Comparison of ENCODE assay signal across 7 mouse cellular contexts in genomic region chr5:113772905-113773519, GRCm38 (mm10). TPM values are rescaled to one million over a fixed set of nuclear protein-coding genes. Genes with fewer than 3 reads are reported as not detected.
DNase-seq lines count a peak whose midpoint lies in the region; ATAC-seq and TF ChIP-seq lines count a peak whose summit lies in the region.

No protein-coding gene starts in this region.

- H3K27me3 ChIP-seq in testis, adult 2 months (ENCODE audit: control insufficient read depth, insufficient read depth, low read length) = no peaks in the 10 kb centered on the region
- no peaks in the 10 kb centered on the region for H3K27me3 ChIP-seq in forebrain, embryonic 10.5 days (ENCODE audit: poor library complexity, severe bottlenecking)
- H3K27me3 ChIP-seq in liver, embryonic 11.5 days (replicated peaks; ENCODE audit: control insufficient read depth, insufficient read depth, low read length) = no peaks in the 10 kb centered on the region
- no peaks in the 10 kb centered on the region for H3K27me3 ChIP-seq in stomach, embryonic 14.5 days (ENCODE audit: control insufficient read depth, insufficient read depth, low read length)

- peak overlapping the region; percentile 94 for H3K4me2 ChIP-seq in liver, embryonic 11.5 days
- H3K4me2 ChIP-seq in stomach, embryonic 14.5 days (replicated peaks; ENCODE audit: low read depth, low read length) = peak overlapping the region; percentile 95

- no peaks in the 10 kb centered on the region for H3K9me3 ChIP-seq in forebrain, embryonic 10.5 days
- no peaks in the 10 kb centered on the region for H3K9me3 ChIP-seq in liver, embryonic 11.5 days (ENCODE audit: control insufficient read depth, low read length)
- H3K9me3 ChIP-seq in stomach, embryonic 14.5 days (ENCODE audit: control insufficient read depth, low read depth, low read length) = no peaks in the 10 kb centered on the region

- no peaks in the 10 kb centered on the region; the same call in 1 of the 2 replicates for H3K4me1 ChIP-seq in testis, adult 2 months (ENCODE audit: control insufficient read depth, insufficient read depth, low read length)
- H3K4me1 ChIP-seq in forebrain, embryonic 10.5 days = peaks cover 40% of the 10 kb centered on the region
- peaks cover 13% of the 10 kb centered on the region for H3K4me1 ChIP-seq in liver, embryonic 11.5 days (replicated peaks; ENCODE audit: control insufficient read depth, insufficient read depth, low read length)
- H3K4me1 ChIP-seq in stomach, embryonic 14.5 days (ENCODE audit: control insufficient read depth, insufficient read depth, low read length) = peaks cover 10% of the 10 kb centered on the region; the same call in 1 of the 2 replicates

- H3K9ac ChIP-seq in liver, embryonic 11.5 days (ENCODE audit: low read depth, low read length) = peak overlapping the region; percentile 70
- peak overlapping the region; percentile 63 for H3K9ac ChIP-seq in stomach, embryonic 14.5 days (replicated peaks; ENCODE audit: low read depth, low read length)

- TF ChIP-seq CTCF in testis, adult 2 months (IDR thresholded peaks at IDR 0.05; ENCODE audit: control insufficient read depth, insufficient read depth, insufficient replicate concordance, low read depth, low read length) = no peak

- 2% methylated on average over 38 of the region's 38 CpGs for WGBS in forebrain, embryonic 10.5 days
- WGBS in liver, embryonic 11.5 days = under 1% methylated on average over 34 of the region's 38 CpGs
- 1% methylated on average over 35 of the region's 38 CpGs for WGBS in stomach, embryonic 14.5 days

- H3K36me3 ChIP-seq in testis, adult 2 months (ENCODE audit: control insufficient read depth, insufficient read depth, low read length) = no peaks in the 10 kb centered on the region; the same call in 1 of the 2 replicates
- H3K36me3 ChIP-seq in forebrain, embryonic 10.5 days (replicated peaks) = peaks cover 57% of the 10 kb centered on the region
- H3K36me3 ChIP-seq in liver, embryonic 11.5 days (ENCODE audit: control insufficient read depth, insufficient read depth, low read length) = peaks cover 14% of the 10 kb centered on the region
- peaks cover 36% of the 10 kb centered on the region for H3K36me3 ChIP-seq in stomach, embryonic 14.5 days (ENCODE audit: control insufficient read depth, insufficient read depth, low read length)

- peak overlapping the region; percentile 90 for H3K4me3 ChIP-seq in testis, adult 2 months (ENCODE audit: control insufficient read depth, low read depth, low read length)
- H3K4me3 ChIP-seq in forebrain, embryonic 10.5 days = peak overlapping the region; percentile 100
- H3K4me3 ChIP-seq in liver, embryonic 11.5 days (ENCODE audit: low read depth, low read length) = peak overlapping the region; percentile 99
- peak overlapping the region; percentile 100 for H3K4me3 ChIP-seq in stomach, embryonic 14.5 days (ENCODE audit: low read depth, low read length)

- ATAC-seq in liver, embryonic 11.5 days (replicated peaks; ENCODE audit: low FRiP score) = peak; percentile 28
- ATAC-seq in stomach, embryonic 14.5 days (ENCODE audit: insufficient number of reproducible peaks, insufficient read depth, low FRiP score, low read depth) = peak; percentile 2; the same call in 1 of the 2 replicates

- TF ChIP-seq POLR2A in testis, adult 2 months (IDR thresholded peaks at IDR 0.05; ENCODE audit: control insufficient read depth, low read depth, low read length) = no peak

- no peak overlapping the region for H3K27ac ChIP-seq in testis, adult 2 months (ENCODE audit: control insufficient read depth, insufficient read depth, low read depth, low read length)
- H3K27ac ChIP-seq in forebrain, embryonic 10.5 days = peak overlapping the region; percentile 97
- peak overlapping the region; percentile 19 for H3K27ac ChIP-seq in liver, embryonic 11.5 days (ENCODE audit: low read depth, low read length)
- H3K27ac ChIP-seq in stomach, embryonic 14.5 days (ENCODE audit: low read length) = peak overlapping the region; percentile 6; the same call in 1 of the 2 replicates

- no peak for DNase-seq in testis, postnatal 14 days (ENCODE audit: low spot score)
- DNase-seq in forebrain, embryonic 10.5 days (ENCODE audit: extremely low spot score, low spot score) = no peak
- DNase-seq in liver, embryonic 11.5 days (ENCODE audit: low spot score) = no peak
- no peak for DNase-seq in cerebellum, postnatal 14 days
- DNase-seq in left cerebral cortex, adult 8-10 months (ENCODE audit: low spot score in 2 of 2) = no peak

RNA-seq across cellular contexts. Expression of gene Iscu, which starts 0.5 kb away (rescaled TPM):
- 136 and 138 TPM in 2 replicates for polyA plus RNA-seq in testis, adult 2 months (2012; rRNA removed)
- polyA plus RNA-seq in forebrain, embryonic 10.5 days (2016; fragmentation: Nextera tagmentation; extraction: Ambion mirVana) = 102 and 106 TPM in 2 replicates
- 109 and 117 TPM in 2 replicates for polyA plus RNA-seq in liver, embryonic 11.5 days (2014; fragmentation: Nextera tagmentation; extraction: Ambion mirVana)
- 106 and 117 TPM in 2 replicates for polyA plus RNA-seq in stomach, embryonic 14.5 days (2014; fragmentation: Nextera tagmentation; extraction: Ambion mirVana)
- 100 to 1,000 TPM; 124 to 132 (median 128) TPM for total RNA-seq in left cerebral cortex, adult 8-10 months (2022)

RNA-seq across cellular contexts. Expression of gene Sart3, which starts 0.7 kb away (rescaled TPM):
- 11.5 and 13.8 TPM in 2 replicates for polyA plus RNA-seq in testis, adult 2 months (2012; rRNA removed)
- 74.6 and 78.3 TPM in 2 replicates for polyA plus RNA-seq in forebrain, embryonic 10.5 days (2016; fragmentation: Nextera tagmentation; extraction: Ambion mirVana)
- 52.0 and 54.4 TPM in 2 replicates for polyA plus RNA-seq in liver, embryonic 11.5 days (2014; fragmentation: Nextera tagmentation; extraction: Ambion mirVana)
- 30.5 and 34.6 TPM in 2 replicates for polyA plus RNA-seq in stomach, embryonic 14.5 days (2014; fragmentation: Nextera tagmentation; extraction: Ambion mirVana)
- 10 to 100 TPM; 38.2 to 43.8 (median 41.5) TPM for total RNA-seq in left cerebral cortex, adult 8-10 months (2022)

RNA-seq across cellular contexts. Expression of gene Tmem119, which starts 27.3 kb away (rescaled TPM):
- 0.38 and 0.59 TPM in 2 replicates for polyA plus RNA-seq in testis, adult 2 months (2012; rRNA removed)
- polyA plus RNA-seq in forebrain, embryonic 10.5 days (2016; fragmentation: Nextera tagmentation; extraction: Ambion mirVana) = 28.8 and 36.2 TPM in 2 replicates
- polyA plus RNA-seq in liver, embryonic 11.5 days (2014; fragmentation: Nextera tagmentation; extraction: Ambion mirVana) = 15.6 and 16.9 TPM in 2 replicates
- 46.1 and 49.0 TPM in 2 replicates for polyA plus RNA-seq in stomach, embryonic 14.5 days (2014; fragmentation: Nextera tagmentation; extraction: Ambion mirVana)
- 10 to 100 TPM; 21.4 to 31.5 (median 25.0) TPM for total RNA-seq in left cerebral cortex, adult 8-10 months (2022)

RNA-seq across cellular contexts. Expression of gene Ficd, which starts 37.4 kb away (rescaled TPM):
- 5.2 and 5.3 TPM in 2 replicates for polyA plus RNA-seq in testis, adult 2 months (2012; rRNA removed)
- polyA plus RNA-seq in forebrain, embryonic 10.5 days (2016; fragmentation: Nextera tagmentation; extraction: Ambion mirVana) = 2.9 and 4.9 TPM in 2 replicates
- polyA plus RNA-seq in liver, embryonic 11.5 days (2014; fragmentation: Nextera tagmentation; extraction: Ambion mirVana) = 2.9 and 3.7 TPM in 2 replicates
- 4.1 and 5.7 TPM in 2 replicates for polyA plus RNA-seq in stomach, embryonic 14.5 days (2014; fragmentation: Nextera tagmentation; extraction: Ambion mirVana)
- total RNA-seq in left cerebral cortex, adult 8-10 months (2022) = 10 to 100 TPM; 10.8 to 12.7 (median 12.2) TPM

RNA-seq across cellular contexts. Expression of gene 1700069L16Rik, which starts 48.4 kb away (rescaled TPM):
- 11.1 and 14.8 TPM in 2 replicates for polyA plus RNA-seq in testis, adult 2 months (2012; rRNA removed)
- not detected in 2 replicates for polyA plus RNA-seq in forebrain, embryonic 10.5 days (2016; fragmentation: Nextera tagmentation; extraction: Ambion mirVana)
- not detected in 2 replicates for polyA plus RNA-seq in liver, embryonic 11.5 days (2014; fragmentation: Nextera tagmentation; extraction: Ambion mirVana)
- polyA plus RNA-seq in stomach, embryonic 14.5 days (2014; fragmentation: Nextera tagmentation; extraction: Ambion mirVana) = not detected in 2 replicates
- total RNA-seq in left cerebral cortex, adult 8-10 months (2022) = not detected

Comparison
In these comparisons a context has a peak if more than half of its experiments do, and no peak if none do; other contexts are left out.
1. RNA of gene Tmem119, which starts 27.3 kb away (polyA plus RNA-seq): 46.1 to 49.0 TPM in stomach, embryonic 14.5 days, 28.8 to 36.2 TPM in forebrain, embryonic 10.5 days and 15.6 to 16.9 TPM in liver, embryonic 11.5 days; 0.38 to 0.59 TPM in testis, adult 2 months; every median in the first group is over 10 times any median in the second.
2. Peak in every context shown above with its lines, with median percentiles within 50 percentile points of each other: H3K4me3 ChIP-seq.